Comparison of ENCODE assay signal across 34 mouse cellular contexts in genomic region chr12:84530426-84530825, GRCm38 (mm10). TPM values are rescaled to one million over a fixed set of nuclear protein-coding genes. Genes with fewer than 3 reads are reported as not detected.
"Had no signal": no experiment of that assay in that cellular context is flagged by ENCODE, and none has a peak within 500 bp of the region (broad histone marks: within the 10 kb centered on the region; RNA-seq: fewer than 3 reads in every experiment).

No protein-coding gene starts in this region.

- H3K27me3 ChIP-seq: heart, embryonic 12.5 days; intestine, embryonic 15.5 days; limb, embryonic 12.5 days had no signal

- H3K9me3 ChIP-seq: heart, embryonic 10.5 days; heart, embryonic 12.5 days; hindbrain, embryonic 10.5 days; hindbrain, embryonic 12.5 days; intestine, embryonic 15.5 days; limb, embryonic 10.5 days had no signal

- H3K27ac ChIP-seq: gastrocnemius, adult 2 months; heart, embryonic 10.5 days; hindbrain, embryonic 10.5 days; hindbrain, embryonic 12.5 days; hindbrain, embryonic 14.5 days; intestine, embryonic 15.5 days; layer of hippocampus, adult 2 months; left cerebral cortex, adult 2 months; limb, embryonic 10.5 days; limb, embryonic 12.5 days had no signal

- H3K4me3 ChIP-seq: gastrocnemius, adult 2 months; heart, embryonic 10.5 days; heart, embryonic 12.5 days; hindbrain, embryonic 10.5 days; hindbrain, embryonic 12.5 days; intestine, embryonic 15.5 days; layer of hippocampus, adult 2 months; left cerebral cortex, adult 2 months; limb, embryonic 10.5 days; limb, embryonic 12.5 days had no signal

- H3K9ac ChIP-seq: heart, embryonic 12.5 days; hindbrain, embryonic 12.5 days; hindbrain, embryonic 14.5 days; intestine, embryonic 15.5 days; limb, embryonic 12.5 days had no signal

- ATAC-seq: hindbrain, embryonic 16.5 days; inflammation-experienced regulatory T-cells, adult 6 months; intestine, embryonic 15.5 days; intestine, postnatal 0 days had no signal

- DNase-seq: gastrocnemius, adult 2 months; gastrocnemius, postnatal 10 days; gastrocnemius, postnatal 25 days; heart, adult 18-20 months; heart, postnatal 10 days; heart, postnatal 4 days; kidney, adult 18-20 months; kidney, adult 8-10 months; kidney, postnatal 10 days; kidney, postnatal 25 days; kidney, postnatal 4 days; liver had no signal

RNA-seq across cellular contexts. Expression of gene Vsx2, which starts 39.1 kb away (rescaled TPM):
- total RNA-seq: gastrocnemius, adult 2 months; gastrocnemius, postnatal 25 days; gastrocnemius, postnatal 4 days; granulocyte monocyte progenitor cell, adult 5-6 weeks; heart, adult 18-20 months; heart, adult 8-10 months; heart, postnatal 10 days; heart, postnatal 25 days; heart, postnatal 4 days had no signal
- polyA plus RNA-seq: heart, embryonic 10.5 days; heart, embryonic 12.5 days; heart, embryonic 14.5 days; heart, embryonic 16.5 days; inflammation-experienced regulatory T-cells, adult 6 months; intestine, embryonic 15.5 days; intestine, postnatal 0 days; kidney, embryonic 14.5 days; kidney, embryonic 16.5 days; liver, embryonic 11.5 days had no signal
